Mouse (Mus musculus) CD4-positive helper T cell, adult 2 months (primary cell): ENCODE data around the gene Ugt1a8.
"Not testable (repeated sequence)": the region's sequence is repeated elsewhere in the genome, so short reads cannot be mapped to it uniquely, and the experiment has no call there.

ENCODE experiments used
- DNase-seq: peaks from one replicate; pipeline ENCODE4 v3.0.0-alpha.2; 2012; ENCODE audit warnings: low read depth, missing footprints, low spot score

The Ugt1a8 gene

GRCm38 (mm10) chr1:88220336-88220735, 132.7 kb downstream of the Ugt1a8 start:
- DNase-seq, result peak; percentile 16

GRCm38 (mm10) chr1:88222216-88222615, 134.6 kb downstream of the Ugt1a8 start:
- peak; percentile 7 for DNase-seq

- peak; percentile 15 for DNase-seq
Observed at GRCm38 (mm10) chr1:88223011-88223515, 135.4 kb downstream of the Ugt1a8 start.

GRCm38 (mm10) chr1:88223591-88223990, 136.0 kb downstream of the Ugt1a8 start:
- peak; percentile 24 for DNase-seq

GRCm38 (mm10) chr1:88224029-88224776, 136.6 kb downstream of the Ugt1a8 start:
- peak; percentile 29 for DNase-seq

- DNase-seq, result not testable (repeated sequence)
Observed at GRCm38 (mm10) chr1:88225301-88225700, 137.7 kb downstream of the Ugt1a8 start.

- DNase-seq, result no peak
Observed at GRCm38 (mm10) chr1:88225741-88226140, 138.1 kb downstream of the Ugt1a8 start.

GRCm38 (mm10) chr1:88226670-88227379, 139.2 kb downstream of the Ugt1a8 start, which contains the start of gene Mroh2a:
Mroh2a (plus strand) TSS chr1:88226986.
- DNase-seq, result no peak

GRCm38 (mm10) chr1:88227482-88227881, 139.9 kb downstream of the Ugt1a8 start:
- no peak for DNase-seq

- no peak for DNase-seq
Observed at GRCm38 (mm10) chr1:88228121-88228520, 140.5 kb downstream of the Ugt1a8 start.

GRCm38 (mm10) chr1:88229566-88229965, 142.0 kb downstream of the Ugt1a8 start:
- DNase-seq, result no peak

GRCm38 (mm10) chr1:88229986-88230385, 142.4 kb downstream of the Ugt1a8 start:
- DNase-seq, result no peak

- DNase-seq, result no peak
Observed at GRCm38 (mm10) chr1:88230421-88230820, 142.8 kb downstream of the Ugt1a8 start.

GRCm38 (mm10) chr1:88230981-88231802, 143.6 kb downstream of the Ugt1a8 start:
- DNase-seq, result no peak

GRCm38 (mm10) chr1:88231803-88232499, 144.3 kb downstream of the Ugt1a8 start:
- DNase-seq, result no peak

GRCm38 (mm10) chr1:88232664-88233380, 145.2 kb downstream of the Ugt1a8 start:
- DNase-seq, result no peak

- no peak for DNase-seq
Observed at GRCm38 (mm10) chr1:88233421-88234247, 146.0 kb downstream of the Ugt1a8 start.

GRCm38 (mm10) chr1:88234248-88234610, 146.6 kb downstream of the Ugt1a8 start:
- no peak for DNase-seq

- no peak for DNase-seq
Observed at GRCm38 (mm10) chr1:88234646-88235045, 147.0 kb downstream of the Ugt1a8 start.
